7 mouse cellular contexts compared by ENCODE assay signal in genomic region chr17:28232475-28233060, GRCm38 (mm10). TPM values are rescaled to one million over a fixed set of nuclear protein-coding genes. Genes with fewer than 3 reads are reported as not detected.
DNase-seq lines count a peak whose midpoint lies in the region; ATAC-seq lines count a peak whose summit lies in the region.

Gene Ppard, plus strand, starts transcription at chr17:28232700.

- H3K9ac ChIP-seq in midbrain, embryonic 13.5 days (replicated peaks) = peak within 1 kb of the TSS; percentile 77

- peak within 1 kb of the TSS; percentile 89 for H3K27ac ChIP-seq in embryonic facial prominence, embryonic 10.5 days (replicated peaks)
- H3K27ac ChIP-seq in limb, embryonic 10.5 days = peak within 1 kb of the TSS; percentile 92
- H3K27ac ChIP-seq in midbrain, embryonic 13.5 days = 0 out of 2 replicates have a peak within 1 kb of the TSS, but pooled peaks have one; percentile 7

- H3K9me3 ChIP-seq in embryonic facial prominence, embryonic 10.5 days = no peaks in the 10 kb centered on the region
- H3K9me3 ChIP-seq in limb, embryonic 10.5 days (replicated peaks) = no peaks in the 10 kb centered on the region
- no peaks in the 10 kb centered on the region for H3K9me3 ChIP-seq in midbrain, embryonic 13.5 days

- WGBS in embryonic facial prominence, embryonic 10.5 days = under 1% methylated on average over 57 of the region's 57 CpGs
- WGBS in limb, embryonic 10.5 days = under 1% methylated on average over 57 of the region's 57 CpGs
- WGBS in midbrain, embryonic 13.5 days = under 1% methylated on average over 57 of the region's 57 CpGs

- DNase-seq in adrenal gland, postnatal 10 days = peak; percentile 99
- DNase-seq in embryonic facial prominence, embryonic 10.5 days (ENCODE audit: low spot score) = peak; percentile 100
- peak; percentile 94 for DNase-seq in kidney, adult 11 months
- peak; percentile 100 for DNase-seq in limb, embryonic 10.5 days (ENCODE audit: low spot score)
- DNase-seq in spleen, adult 12 weeks (ENCODE audit: low spot score) = peak; percentile 95

- H3K27me3 ChIP-seq in embryonic facial prominence, embryonic 10.5 days (replicated peaks; ENCODE audit: low read depth, poor library complexity, severe bottlenecking) = peaks cover 10% of the 10 kb centered on the region
- no peaks in the 10 kb centered on the region for H3K27me3 ChIP-seq in limb, embryonic 10.5 days (ENCODE audit: low read depth, poor library complexity, severe bottlenecking)
- H3K27me3 ChIP-seq in midbrain, embryonic 13.5 days = no peaks in the 10 kb centered on the region

- H3K4me2 ChIP-seq in midbrain, embryonic 13.5 days (replicated peaks) = peak within 1 kb of the TSS; percentile 85

- peaks cover 31% of the 10 kb centered on the region for H3K4me1 ChIP-seq in embryonic facial prominence, embryonic 10.5 days
- H3K4me1 ChIP-seq in limb, embryonic 10.5 days = peaks cover 33% of the 10 kb centered on the region
- peaks cover 13% of the 10 kb centered on the region for H3K4me1 ChIP-seq in midbrain, embryonic 13.5 days (replicated peaks)

- peak within 1 kb of the TSS; percentile 87 for H3K4me3 ChIP-seq in embryonic facial prominence, embryonic 10.5 days
- peak within 1 kb of the TSS; percentile 89 for H3K4me3 ChIP-seq in limb, embryonic 10.5 days
- peak within 1 kb of the TSS; percentile 62 for H3K4me3 ChIP-seq in midbrain, embryonic 13.5 days (replicated peaks)

- 0 out of 2 replicates have a peak, but pooled peaks cover 9% of the 10 kb centered on the region for H3K36me3 ChIP-seq in embryonic facial prominence, embryonic 10.5 days (replicated peaks)
- peaks cover 18% of the 10 kb centered on the region for H3K36me3 ChIP-seq in limb, embryonic 10.5 days
- H3K36me3 ChIP-seq in midbrain, embryonic 13.5 days = no peaks in the 10 kb centered on the region

- peak; percentile 89 for ATAC-seq in granulocyte monocyte progenitor cell, adult 5-6 weeks (replicated peaks; ENCODE audit: poor library complexity, severe bottlenecking)
- peak; percentile 90 for ATAC-seq in midbrain, embryonic 13.5 days

RNA-seq across cellular contexts. Expression of gene Ppard, which starts in this region (rescaled TPM):
- total RNA-seq in adrenal gland, postnatal 10 days (2021) = 10 to 100 TPM; 29.8 to 30.2 TPM
- 1.4 and 1.9 TPM in 2 replicates for polyA plus RNA-seq in embryonic facial prominence, embryonic 10.5 days (2016; fragmentation: Nextera tagmentation; extraction: Ambion mirVana)
- total RNA-seq in granulocyte monocyte progenitor cell, adult 5-6 weeks (2014; fragmentation: Nextera tagmentation) = 8.4 and 8.8 TPM in 2 replicates
- 0.34 and 5.6 TPM in 2 replicates for total RNA-seq in granulocyte monocyte progenitor cell, adult 5-6 weeks (2017)
- 1.9 and 2.3 TPM in 2 replicates for polyA plus RNA-seq in limb, embryonic 10.5 days (2016; fragmentation: Nextera tagmentation; extraction: Ambion mirVana)
- polyA plus RNA-seq in midbrain, embryonic 13.5 days (2015; fragmentation: Nextera tagmentation; extraction: Ambion mirVana) = 0.84 and 1.4 TPM in 2 replicates

Comparison
In these comparisons a context has a peak if more than half of its experiments do, and no peak if none do; other contexts are left out.
1. Peak in every context shown above with its lines: DNase-seq, ATAC-seq, H3K4me3 ChIP-seq and H3K27ac ChIP-seq.
2. H3K27ac ChIP-seq: peak in every context shown above with its lines; median percentile 92 in limb, embryonic 10.5 days; 89 in embryonic facial prominence, embryonic 10.5 days; 7 in midbrain, embryonic 13.5 days.